Mouse (Mus musculus) midbrain, embryonic 10.5 days (tissue): ENCODE data around the gene Cklf. TPM values are rescaled to one million over a fixed set of nuclear protein-coding genes. Genes with fewer than 3 reads are reported as not detected.
"Not testable (repeated sequence)": the region's sequence is repeated elsewhere in the genome, so short reads cannot be mapped to it uniquely, and the experiment has no call there.

Experiments used
- DNase-seq: peaks from one replicate; pipeline ENCODE4 v3.0.0-alpha.2; 2017; ENCODE audit warnings: low spot score
- H3K27ac ChIP-seq: fragments of 300-500 bp; sonication (generic); replicated peaks from 2 replicates; pipeline ENCODE4 v1.5.1; 2016; ENCODE audit warnings: mild to moderate bottlenecking
- H3K27me3 ChIP-seq: fragments of 300-500 bp; sonication (generic); 2 replicates; pipeline ENCODE4 v1.6.1; 2016; ENCODE audit warnings: low read depth, mild to moderate bottlenecking; ENCODE audit not compliant: poor library complexity, severe bottlenecking
- H3K36me3 ChIP-seq: fragments of 300-500 bp; sonication (generic); 2 replicates; pipeline ENCODE4 v1.6.1; 2016; ENCODE audit warnings: mild to moderate bottlenecking, moderate library complexity
- H3K4me1 ChIP-seq: fragments of 300-500 bp; sonication (generic); 2 replicates; pipeline ENCODE4 v1.6.1; 2016
- H3K4me3 ChIP-seq: fragments of 300-500 bp; sonication (generic); 2 replicates; pipeline ENCODE4 v1.5.1; 2016; ENCODE audit warnings: mild to moderate bottlenecking, moderate library complexity
- H3K9me3 ChIP-seq: fragments of 300-500 bp; sonication (generic); replicated peaks from 2 replicates; pipeline ENCODE4 v1.6.1; 2016; ENCODE audit warnings: mild to moderate bottlenecking
- WGBS: fragments of 180-500 bp; shearing (Covaris S2); methylation state at CpG from one replicate; pipeline ENCODE4 v1.1.7; 2016; 5-methylcytosine and 5-hydroxymethylcytosine counted together
- polyA plus RNA-seq: library from polyadenylated mRNA; unstranded; fragments of >200 nt; fragmentation: Nextera tagmentation; extraction: Ambion mirVana; gene quantifications from 2 replicates; pipeline ENCODE4 v1.2.1, GENCODE M21; 2016

The Cklf gene
- polyA plus RNA-seq, 1 experiment from 2014 or later, result 44.1 TPM

DNA sequence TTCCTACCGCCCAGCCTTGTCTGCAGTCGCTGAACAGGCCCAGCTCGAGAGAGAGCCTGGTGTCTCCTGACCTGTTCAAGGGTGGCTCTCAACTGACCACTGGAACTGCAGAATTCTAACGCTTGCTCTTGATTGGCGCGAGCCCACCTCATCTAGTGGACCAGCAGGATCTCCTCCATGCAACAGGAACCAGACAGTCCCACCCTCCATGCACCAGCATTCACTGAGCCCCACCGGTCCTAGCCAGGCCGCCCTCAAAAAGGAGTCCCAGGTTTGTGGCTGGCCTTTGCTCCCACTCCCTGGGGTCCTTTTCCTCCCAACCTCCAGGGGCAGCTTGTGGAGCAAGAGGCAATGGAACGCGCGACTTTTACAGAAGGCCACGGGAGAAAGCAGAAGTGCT is 42.4 kb downstream of the Cklf start, which contains the start of gene Cmtm2a:
Gene Cmtm2a (minus strand): TSS at position 101 of the 400 bp plus-strand sequence.
- not testable (repeated sequence) for H3K4me1 ChIP-seq, H3K27me3 ChIP-seq, H3K27ac ChIP-seq, H3K9me3 ChIP-seq, H3K4me3 ChIP-seq, H3K36me3 ChIP-seq, DNase-seq
- 88% methylated on average over 12 of the region's 12 CpGs for WGBS

- Histone ChIP-seq H3K4me3 (no peak overlapping the region), H3K27ac (no peak overlapping the region), H3K27me3 (no peaks in the 10 kb centered on the region), H3K36me3 (no peaks in the 10 kb centered on the region), H3K9me3 (no peaks in the 10 kb centered on the region), H3K4me1 (peaks cover 4% of the 10 kb centered on the region; the same call in 1 of the 2 replicates)
- WGBS, result 83% methylated on average over 1 of the region's 1 CpGs
- no peak for DNase-seq
Observed at GRCm38 (mm10) chr8:104294396-104294795, 43.7 kb downstream of the Cklf start.

DNA sequence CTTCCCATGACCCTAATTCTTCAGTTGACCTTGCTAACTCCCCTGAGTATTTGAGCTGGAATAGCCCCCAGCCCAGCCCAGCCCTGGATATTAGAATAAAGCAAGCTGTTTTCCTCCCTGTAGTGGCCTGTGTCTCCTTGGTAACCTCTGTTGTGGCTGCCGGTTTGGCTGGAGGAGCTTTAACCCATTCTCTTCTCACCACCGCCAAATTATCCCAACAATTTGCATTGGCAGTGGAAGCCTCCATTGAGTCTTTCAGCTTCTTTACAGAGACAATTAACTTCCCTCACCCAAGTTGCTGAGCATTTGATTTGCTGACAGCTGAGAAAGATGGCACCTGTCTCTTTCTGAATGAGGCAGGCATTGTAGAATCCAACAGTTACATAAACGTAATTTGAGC is 50.9 kb downstream of the Cklf start:
- not testable (repeated sequence) for H3K9me3 ChIP-seq, H3K4me3 ChIP-seq, H3K36me3 ChIP-seq, H3K27me3 ChIP-seq
- peak; percentile 54 for DNase-seq
- 16% methylated on average over 3 of the region's 3 CpGs for WGBS
- peaks cover 24% of the 10 kb centered on the region for H3K4me1 ChIP-seq
- peak overlapping the region; percentile 59; the same call in 1 of the 2 replicates for H3K27ac ChIP-seq

- not testable (repeated sequence) for H3K36me3 ChIP-seq, H3K4me3 ChIP-seq, H3K9me3 ChIP-seq, H3K27me3 ChIP-seq, H3K27ac ChIP-seq, DNase-seq
- peaks cover 20% of the 10 kb centered on the region for H3K4me1 ChIP-seq
- WGBS, result 93% methylated on average over 4 of the region's 4 CpGs
Observed at GRCm38 (mm10) chr8:104302536-104302935, 51.9 kb downstream of the Cklf start.

- WGBS, result 89% methylated on average over 11 of the region's 11 CpGs
- no peak overlapping the region for H3K4me3 ChIP-seq
- peaks cover 20% of the 10 kb centered on the region for H3K4me1 ChIP-seq
- H3K27me3 ChIP-seq, result no peaks in the 10 kb centered on the region
- DNase-seq, result no peak
- no peaks in the 10 kb centered on the region for H3K9me3 ChIP-seq
- no peak overlapping the region for H3K27ac ChIP-seq
- no peaks in the 10 kb centered on the region for H3K36me3 ChIP-seq
Observed at GRCm38 (mm10) chr8:104304962-104305361, 54.3 kb downstream of the Cklf start.

GRCm38 (mm10) chr8:104308341-104308740 is 57.7 kb downstream of the Cklf start:
- not testable (repeated sequence) for H3K36me3 ChIP-seq, H3K4me1 ChIP-seq, H3K27ac ChIP-seq, H3K9me3 ChIP-seq, H3K4me3 ChIP-seq, H3K27me3 ChIP-seq, DNase-seq
- 70% methylated on average over 6 of the region's 6 CpGs for WGBS

GRCm38 (mm10) chr8:104309441-104310155 is 58.9 kb downstream of the Cklf start, which contains the start of the genes Gm45711 and Cmtm1:
Gene Gm45711 (minus strand): TSS chr8:104310081.
Gene Cmtm1 (minus strand): TSS chr8:104310145.
- 91% methylated on average over 36 of the region's 36 CpGs for WGBS
- not testable (repeated sequence) for H3K4me1 ChIP-seq

GRCm38 (mm10) chr8:104312023-104312422 is 61.4 kb downstream of the Cklf start:
- not testable (repeated sequence) for H3K36me3 ChIP-seq, H3K4me3 ChIP-seq, H3K27ac ChIP-seq, H3K27me3 ChIP-seq, DNase-seq, H3K9me3 ChIP-seq, H3K4me1 ChIP-seq
- 88% methylated on average over 3 of the region's 3 CpGs for WGBS

More at GRCm38 (mm10) chr8:104309441-104310155, 58.9 kb downstream of the Cklf start, which contains the start of the genes Gm45711 and Cmtm1:
- not testable (repeated sequence) for H3K9me3 ChIP-seq, H3K27ac ChIP-seq, H3K27me3 ChIP-seq, DNase-seq, H3K4me3 ChIP-seq, H3K36me3 ChIP-seq

DNA sequence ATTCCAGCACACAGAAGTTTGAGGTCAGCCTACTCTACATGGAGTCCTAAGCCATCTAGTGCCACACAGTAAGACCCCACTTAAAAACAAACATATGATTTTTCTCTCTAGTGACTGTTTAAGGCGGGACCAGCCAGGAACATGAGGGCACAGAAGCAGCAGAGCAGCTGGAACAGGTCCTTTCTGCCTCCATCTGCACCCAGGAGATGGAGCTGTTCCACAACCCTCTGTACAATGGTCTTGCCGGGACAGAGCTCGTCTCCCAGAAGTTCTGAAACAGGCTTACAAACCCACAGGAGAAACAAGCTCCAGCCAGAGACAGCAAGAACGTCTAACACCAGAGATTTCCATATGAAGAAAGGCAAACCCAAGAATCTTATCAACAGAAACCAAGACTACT is 62.6 kb downstream of the Cklf start:
- 71% methylated on average over 4 of the region's 4 CpGs for WGBS
- DNase-seq, result no peak

More for the DNA sequence above, 62.6 kb downstream of the Cklf start:
- Histone ChIP-seq H3K4me1 (no peaks in the 10 kb centered on the region), H3K27ac (no peak overlapping the region), H3K27me3 (no peaks in the 10 kb centered on the region), H3K4me3 (no peak overlapping the region), H3K9me3 (no peaks in the 10 kb centered on the region), H3K36me3 (no peaks in the 10 kb centered on the region)

Other genes with a start within 250 kb of the Cklf start
- gene Cdh5, start 149.2 kb upstream of the Cklf start, polyA plus RNA-seq, result 12.2 and 13.9 TPM in 2 replicates
- 0.20 and 0.56 TPM in 2 replicates for gene Bean1, start 80.4 kb upstream of the Cklf start, polyA plus RNA-seq
- 29.3 and 30.3 TPM in 2 replicates for gene Tk2, start 2.3 kb upstream of the Cklf start, polyA plus RNA-seq
- gene Cmtm2a, start 42.3 kb downstream of the Cklf start, polyA plus RNA-seq, result not detected in 2 replicates
- not detected in 2 replicates for gene Gm45711, start 59.2 kb downstream of the Cklf start, polyA plus RNA-seq
- not detected in 2 replicates for gene Cmtm1, start 59.3 kb downstream of the Cklf start, polyA plus RNA-seq
- gene Gm11020, start 70.7 kb downstream of the Cklf start, polyA plus RNA-seq, result not detected in 2 replicates
- not detected in 2 replicates for gene Cmtm2b, start 71.4 kb downstream of the Cklf start, polyA plus RNA-seq
- gene Cmtm3, start 88.5 kb downstream of the Cklf start, polyA plus RNA-seq, result 72.8 and 79.1 TPM in 2 replicates
- gene Cmtm4, start 144.9 kb downstream of the Cklf start, polyA plus RNA-seq, result 1.7 and 1.8 TPM in 2 replicates
- gene Dync1li2, start 192.2 kb downstream of the Cklf start, polyA plus RNA-seq, result 80.1 and 96.1 TPM in 2 replicates